Mouse (Mus musculus) ovary, adult 18-20 months (tissue): ENCODE measurements around the gene Chrnb2.

Source experiments
- DNase-seq: peaks from one replicate; pipeline ENCODE4 v3.0.0; 2022; ENCODE audit warnings: low spot score, mixed read lengths

The Chrnb2 gene

DNA sequence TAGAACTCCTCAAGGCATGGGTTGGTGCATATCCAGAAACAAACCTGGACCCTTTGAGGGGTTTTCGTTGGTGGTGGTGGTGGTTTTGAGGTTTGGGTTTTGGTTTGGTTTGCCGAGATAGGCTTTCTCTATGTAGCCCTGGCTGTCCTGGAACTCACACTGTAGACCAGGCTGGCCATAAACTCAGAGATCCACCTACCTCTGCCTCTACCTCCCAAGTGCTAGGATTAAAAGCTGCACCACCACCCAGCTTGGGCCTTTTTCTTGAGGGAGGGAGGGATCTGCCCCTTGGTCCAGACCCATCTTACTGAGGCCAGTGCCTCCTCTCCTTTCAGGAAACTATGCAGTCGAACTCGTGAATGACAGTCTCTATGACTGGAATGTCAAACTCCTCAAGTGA is 15.7 kb upstream of the Chrnb2 start:
- no peak for DNase-seq

GRCm38 (mm10) chr3:89776001-89776400 is 11.6 kb upstream of the Chrnb2 start:
- no peak for DNase-seq

- DNase-seq: no peak
Observed at GRCm38 (mm10) chr3:89774236-89774960, 10.0 kb upstream of the Chrnb2 start.

GRCm38 (mm10) chr3:89773740-89774211 is 9.3 kb upstream of the Chrnb2 start:
- DNase-seq: no peak

DNA sequence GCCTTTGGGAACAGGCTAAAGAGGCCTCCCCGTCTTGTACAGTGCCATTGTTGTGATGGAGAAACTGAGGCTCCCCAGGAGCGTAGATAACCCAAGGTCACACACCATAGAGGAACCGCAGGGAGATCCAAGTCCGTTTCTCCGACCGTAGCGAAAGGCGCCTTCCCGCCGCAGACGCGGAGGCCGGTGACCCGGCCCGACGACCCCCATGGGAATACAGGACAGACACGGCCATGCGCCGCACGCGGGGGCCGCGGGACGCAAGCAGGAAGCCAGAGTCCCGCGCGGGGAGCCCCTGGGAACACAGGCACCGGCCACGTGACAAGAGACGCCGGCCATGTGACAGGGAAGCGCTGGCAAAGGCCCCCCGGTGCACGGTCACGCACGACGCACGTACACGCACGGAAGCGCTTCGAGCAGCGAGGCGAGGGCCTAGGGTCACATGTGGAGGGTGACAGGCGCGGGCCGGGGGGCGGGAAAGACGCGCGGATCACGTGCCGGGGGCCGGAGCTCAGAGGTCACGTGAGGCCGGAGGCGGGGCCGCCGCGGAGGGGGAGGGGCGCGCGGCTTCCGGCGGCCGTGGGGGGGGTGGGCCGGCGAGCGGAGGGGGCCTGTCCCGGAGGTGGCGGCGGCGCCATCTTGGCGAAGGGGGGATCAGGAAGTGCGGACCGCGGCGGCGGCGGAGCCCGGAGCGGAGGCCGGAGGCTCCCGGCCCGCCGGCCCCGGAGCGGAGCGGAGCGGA is 8.7 kb upstream of the Chrnb2 start, which contains the start of gene Ube2q1:
TSS of gene Ube2q1 (plus strand) at position 649 of the 742 bp plus-strand sequence.
- DNase-seq: peak; percentile 95

DNA sequence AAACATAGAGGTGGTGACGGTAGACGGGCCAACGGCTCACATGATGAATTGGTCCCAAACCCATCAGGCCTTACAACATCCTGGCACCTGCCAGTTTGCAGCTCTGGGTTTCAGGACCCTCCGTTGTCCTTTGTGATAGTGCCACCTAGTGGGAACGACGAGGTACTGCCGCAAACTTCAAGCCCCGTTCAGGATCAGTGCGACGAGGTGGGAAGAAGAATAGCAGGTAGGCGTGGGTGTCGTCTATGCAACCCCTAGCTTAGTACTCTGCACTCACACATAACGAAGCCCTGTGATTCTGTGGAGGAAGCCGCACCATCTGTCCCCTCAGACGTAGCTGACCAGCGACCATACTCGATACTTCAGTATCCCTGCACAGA is 8.1 kb upstream of the Chrnb2 start:
- peak; percentile 58 for DNase-seq

GRCm38 (mm10) chr3:89770425-89771002 is 6.1 kb upstream of the Chrnb2 start:
- DNase-seq: no peak

DNA sequence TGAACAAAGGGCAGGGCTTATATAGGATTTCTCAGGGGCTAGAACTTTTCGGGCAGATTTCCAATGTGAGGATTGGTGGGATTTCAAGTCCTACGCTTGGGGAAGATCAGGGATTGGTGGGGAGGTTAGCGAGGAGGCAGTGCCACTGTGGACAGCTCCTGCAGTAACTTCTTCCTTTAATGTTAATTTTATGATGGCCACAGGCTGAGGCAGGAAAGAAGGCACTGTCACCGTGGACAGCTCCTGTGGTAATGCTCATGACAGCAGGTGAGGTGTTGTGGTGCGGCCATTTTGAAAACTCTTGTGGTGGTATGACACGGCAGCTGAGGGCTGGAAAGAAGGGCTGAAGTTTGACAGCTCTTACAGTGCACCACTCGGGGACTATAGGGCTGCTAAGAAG is 5.2 kb upstream of the Chrnb2 start:
- DNase-seq: no peak

GRCm38 (mm10) chr3:89759786-89760185 is 4.6 kb downstream of the Chrnb2 start:
- no peak for DNase-seq

DNA sequence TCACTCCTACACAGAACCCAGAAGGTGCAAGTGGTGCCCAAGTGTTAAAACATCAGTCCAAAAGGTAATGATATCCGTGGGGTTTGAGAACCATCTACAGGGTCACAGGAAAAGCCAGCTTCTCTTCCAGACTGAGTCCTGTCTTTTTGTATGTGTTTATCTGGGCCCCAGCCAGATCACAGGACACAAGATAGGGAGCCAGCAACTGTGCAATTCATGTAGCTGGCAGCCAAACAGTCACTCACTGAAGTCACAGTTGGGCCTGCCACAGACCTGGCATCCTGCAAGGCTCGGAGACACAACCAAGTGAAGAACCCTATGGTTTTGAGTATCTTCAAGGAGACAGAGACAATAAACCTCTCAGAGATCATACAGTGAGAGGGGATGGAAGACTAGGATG is 6.6 kb downstream of the Chrnb2 start:
- DNase-seq: no peak

DNA sequence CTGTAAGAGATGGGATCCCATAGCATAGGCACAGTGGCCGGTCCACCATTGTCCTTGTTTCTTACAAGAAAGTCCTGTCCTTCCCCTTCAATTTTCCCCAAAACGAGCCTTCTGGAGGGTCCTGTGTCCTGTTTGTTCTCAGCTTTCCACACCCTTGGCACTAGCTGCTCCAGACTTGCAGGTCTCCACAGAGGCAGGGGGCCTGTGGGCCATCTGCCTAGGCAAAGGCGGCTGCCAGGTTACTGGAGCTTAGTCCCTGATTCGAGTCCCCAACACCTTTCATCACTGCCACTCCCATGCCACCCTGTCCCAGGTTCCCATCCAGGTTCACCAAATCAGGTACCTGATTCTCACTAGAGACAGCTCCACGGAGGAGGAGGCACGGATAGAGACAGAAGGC is 9.1 kb downstream of the Chrnb2 start:
- no peak for DNase-seq

DNA sequence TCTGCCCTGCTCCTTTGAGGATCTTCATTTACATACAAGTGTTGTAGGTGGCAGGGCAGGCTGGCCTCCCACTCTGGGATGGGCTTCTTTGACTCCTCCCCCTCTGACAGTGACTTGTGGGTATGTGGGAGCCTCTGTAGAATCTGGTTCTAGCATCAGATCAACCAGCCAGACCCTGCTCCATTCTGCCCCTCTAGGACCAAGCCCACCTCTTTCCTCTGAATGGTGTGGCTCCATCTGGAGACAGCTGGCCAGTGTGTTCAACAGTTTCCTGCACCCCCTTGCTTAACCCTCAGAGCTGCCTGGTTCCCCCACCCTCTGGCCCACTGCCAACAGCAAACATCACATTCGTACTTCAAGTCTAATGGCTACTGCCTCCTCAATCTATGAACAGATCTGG is 12.1 kb downstream of the Chrnb2 start:
- no peak for DNase-seq

DNA sequence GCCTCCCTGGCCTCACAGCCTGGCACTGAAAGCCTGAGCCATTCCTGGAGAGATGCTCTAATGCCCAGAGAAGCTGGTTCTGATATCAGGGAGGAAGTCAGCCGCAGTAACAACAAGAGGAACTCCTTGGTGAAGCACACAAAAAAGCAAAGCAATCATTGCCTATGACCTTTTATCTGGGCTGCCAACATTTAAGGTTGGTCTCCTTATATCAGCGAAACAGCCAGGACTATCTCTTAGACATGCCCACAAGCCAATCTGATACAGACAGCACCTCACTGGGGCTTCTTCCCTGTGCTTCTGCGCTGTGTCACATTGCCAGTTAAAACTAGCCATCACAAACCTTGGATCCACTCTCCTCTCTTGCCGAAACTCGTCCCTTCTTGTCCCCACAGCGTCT is 25.9 kb downstream of the Chrnb2 start:
- DNase-seq: no peak

DNA sequence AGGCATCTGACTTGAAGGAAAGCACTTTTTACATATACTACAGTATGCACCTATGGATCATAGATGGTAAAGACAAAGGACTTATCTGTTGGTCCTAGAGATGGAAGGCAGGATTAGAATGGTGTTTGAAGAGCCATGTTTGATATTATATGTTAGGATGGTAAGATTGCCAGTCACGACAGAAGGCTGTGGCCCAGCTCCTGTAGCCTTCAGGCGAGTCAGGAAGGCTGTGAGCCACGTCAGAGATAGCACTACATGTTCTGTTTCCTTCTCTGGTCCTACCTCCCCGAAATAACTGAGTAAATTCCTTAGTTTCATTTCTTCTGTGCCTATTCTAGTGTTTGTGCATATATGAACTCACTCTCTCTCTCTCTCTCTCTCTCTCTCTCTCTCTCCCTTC is 32.3 kb downstream of the Chrnb2 start:
- DNase-seq: no peak

- DNase-seq: peak; percentile 88
Observed at GRCm38 (mm10) chr3:89730350-89731331, 33.8 kb downstream of the Chrnb2 start.

- DNase-seq: no peak
Observed at GRCm38 (mm10) chr3:89728848-89729247, 35.6 kb downstream of the Chrnb2 start.

DNA sequence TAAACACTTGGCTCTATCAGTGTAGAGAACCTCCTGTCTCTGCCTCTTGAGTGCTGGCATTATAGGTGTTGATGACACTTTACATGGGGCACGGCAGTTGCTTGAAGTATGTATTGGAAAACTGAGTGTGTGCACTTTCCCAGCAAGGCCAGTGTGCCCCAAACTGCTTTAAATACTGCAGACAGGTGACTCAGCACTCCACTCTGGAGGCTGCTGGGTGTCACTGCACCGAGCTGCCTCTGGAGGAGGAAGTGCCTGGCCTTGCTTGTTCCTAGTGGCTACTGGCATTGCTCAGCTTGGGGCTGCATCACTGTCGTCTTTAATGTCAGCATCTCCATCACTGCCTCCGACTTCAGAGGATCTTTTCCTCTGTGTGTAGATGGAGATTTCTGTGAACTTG is 37.4 kb downstream of the Chrnb2 start:
- peak; percentile 26 for DNase-seq

DNA sequence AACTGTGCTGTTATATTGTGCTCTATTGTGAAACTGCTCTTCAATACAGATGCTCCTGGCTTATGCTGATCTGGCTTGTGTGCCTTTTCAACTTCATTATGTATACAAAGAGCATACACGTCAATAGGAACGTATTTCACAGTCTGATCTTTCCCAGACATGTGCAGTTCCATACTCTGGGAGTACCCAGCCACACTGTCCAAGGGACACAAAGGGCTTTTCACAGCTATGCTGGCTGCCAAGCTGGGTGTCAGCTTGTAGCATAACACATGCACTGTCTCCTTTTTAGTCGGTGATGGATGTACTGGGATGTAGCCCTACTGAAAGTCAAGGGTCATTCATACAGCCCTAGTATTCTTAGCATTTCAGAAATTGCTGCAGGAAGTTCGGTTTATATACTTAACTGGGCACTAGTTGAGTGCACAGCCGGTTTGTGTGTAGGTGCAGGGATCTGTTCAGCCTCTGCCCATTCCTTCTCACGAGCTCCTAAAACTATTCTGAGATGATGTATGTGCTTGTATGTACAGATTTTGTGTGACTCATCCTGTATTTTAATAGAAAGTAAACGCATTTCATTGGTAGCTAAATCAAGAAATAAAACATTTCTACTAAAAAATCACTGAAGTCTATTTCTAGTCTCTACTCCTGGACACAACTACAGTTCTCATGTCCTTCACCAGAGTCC is 40.9 kb downstream of the Chrnb2 start:
- DNase-seq: no peak

- DNase-seq: no peak
Observed at GRCm38 (mm10) chr3:89722032-89722431, 42.4 kb downstream of the Chrnb2 start.

DNA sequence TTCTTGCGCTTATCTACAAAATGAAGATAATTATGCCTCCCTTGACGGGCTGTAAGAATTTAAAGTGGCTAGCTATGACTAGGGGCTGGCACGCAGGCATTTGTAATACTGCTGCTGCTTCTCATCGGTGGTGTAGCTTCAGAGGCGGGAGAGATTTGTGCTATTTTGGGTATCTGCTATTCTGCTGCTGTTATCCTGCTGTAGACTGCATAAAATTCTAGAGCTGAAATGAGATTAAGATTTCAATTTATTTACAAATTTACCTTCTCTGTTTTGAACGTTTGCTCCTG is 48.5 kb downstream of the Chrnb2 start:
- no peak for DNase-seq

- DNase-seq: no peak
Observed at GRCm38 (mm10) chr3:89715207-89715966, 49.0 kb downstream of the Chrnb2 start.
